ENCODE assay signal across 8 mouse cellular contexts in genomic region chr15:98880978-98881655, GRCm38 (mm10). TPM values are rescaled to one million over a fixed set of nuclear protein-coding genes. Genes with fewer than 3 reads are reported as not detected.
A peak's percentile ranks its signal among the peaks of the same experiment; 100 is the strongest.
DNase-seq lines count a peak whose midpoint lies in the region; ATAC-seq and TF ChIP-seq lines count a peak whose summit lies in the region.

No protein-coding gene starts in this region.

- H3K4me2 ChIP-seq in heart, embryonic 11.5 days = peak overlapping the region; percentile 89
- H3K4me2 ChIP-seq in kidney, postnatal 0 days (ENCODE audit: low read length) = peak overlapping the region; percentile 77
- peak overlapping the region; percentile 98 for H3K4me2 ChIP-seq in liver, embryonic 11.5 days
- H3K4me2 ChIP-seq in stomach, embryonic 14.5 days (replicated peaks; ENCODE audit: low read depth, low read length) = peak overlapping the region; percentile 81

- peaks cover 46% of the 10 kb centered on the region for H3K4me1 ChIP-seq in erythroblast, embryonic 14.5 days (ENCODE audit: control insufficient read depth)
- H3K4me1 ChIP-seq in heart, embryonic 11.5 days (ENCODE audit: control insufficient read depth, insufficient read depth, low read length) = peaks cover 10% of the 10 kb centered on the region; the same call in 1 of the 2 replicates
- H3K4me1 ChIP-seq in kidney, postnatal 0 days (replicated peaks; ENCODE audit: insufficient read depth, low read length) = no peaks in the 10 kb centered on the region
- peaks cover 8% of the 10 kb centered on the region; the same call in 1 of the 2 replicates for H3K4me1 ChIP-seq in liver, embryonic 11.5 days (replicated peaks; ENCODE audit: control insufficient read depth, insufficient read depth, low read length)
- H3K4me1 ChIP-seq in stomach, embryonic 14.5 days (ENCODE audit: control insufficient read depth, insufficient read depth, low read length) = 0 out of 2 replicates have a peak, but pooled peaks cover 5% of the 10 kb centered on the region

- peak; percentile 96 for ATAC-seq in heart, embryonic 11.5 days (replicated peaks; ENCODE audit: insufficient number of reproducible peaks, low FRiP score, low TSS enrichment)
- ATAC-seq in kidney, postnatal 0 days (replicated peaks; ENCODE audit: low FRiP score, low read depth) = peak; percentile 96
- peak; percentile 96 for ATAC-seq in liver, embryonic 11.5 days (replicated peaks; ENCODE audit: low FRiP score)
- peak; percentile 98 for ATAC-seq in stomach, embryonic 14.5 days (ENCODE audit: insufficient number of reproducible peaks, insufficient read depth, low FRiP score, low read depth)

- TF ChIP-seq POLR2A in brain, embryonic 14.5 days (IDR thresholded peaks at IDR 0.05; ENCODE audit: borderline replicate concordance, extremely low read depth, insufficient read depth, insufficient read length, poor library complexity, severe bottlenecking) = 0 out of 2 replicates have a peak, but pooled peaks have one; percentile 4

- WGBS in heart, embryonic 11.5 days (ENCODE audit: insufficient replicate concordance) = under 1% methylated on average over 48 of the region's 48 CpGs
- WGBS in kidney, postnatal 0 days = under 1% methylated on average over 48 of the region's 48 CpGs
- WGBS in liver, embryonic 11.5 days = under 1% methylated on average over 48 of the region's 48 CpGs
- under 1% methylated on average over 47 of the region's 48 CpGs for WGBS in stomach, embryonic 14.5 days

- DNase-seq in CD4-positive helper T cell, adult 2 months (ENCODE audit: low read depth, low spot score) = peak; percentile 97
- peak; percentile 99 for DNase-seq in brain, embryonic 14.5 days (ENCODE audit: low read depth)
- DNase-seq in kidney, postnatal 0 days (ENCODE audit: low spot score) = peak; percentile 99
- DNase-seq in liver, embryonic 11.5 days (ENCODE audit: low spot score) = peak; percentile 95
- peak; percentile 95 for DNase-seq in naive thymus-derived CD4-positive, alpha-beta T cell, adult 2 months (ENCODE audit: low read depth)

- peak overlapping the region; percentile 76 for H3K9ac ChIP-seq in heart, embryonic 11.5 days (ENCODE audit: low read depth, low read length)
- H3K9ac ChIP-seq in kidney, postnatal 0 days (ENCODE audit: low read depth, low read length) = peak overlapping the region; percentile 54
- peak overlapping the region; percentile 75 for H3K9ac ChIP-seq in liver, embryonic 11.5 days (ENCODE audit: low read depth, low read length)
- H3K9ac ChIP-seq in stomach, embryonic 14.5 days (replicated peaks; ENCODE audit: low read depth, low read length) = peak overlapping the region; percentile 49

- H3K4me3 ChIP-seq in erythroblast, embryonic 14.5 days (replicated peaks) = peak overlapping the region; percentile 86
- H3K4me3 ChIP-seq in heart, embryonic 11.5 days (ENCODE audit: low read depth, low read length) = peak overlapping the region; percentile 68
- peak overlapping the region; percentile 52 for H3K4me3 ChIP-seq in kidney, postnatal 0 days (replicated peaks; ENCODE audit: low read depth, low read length)
- H3K4me3 ChIP-seq in liver, embryonic 11.5 days (ENCODE audit: low read depth, low read length) = peak overlapping the region; percentile 76
- H3K4me3 ChIP-seq in stomach, embryonic 14.5 days (ENCODE audit: low read depth, low read length) = peak overlapping the region; percentile 69

- H3K27me3 ChIP-seq in erythroblast, embryonic 14.5 days (ENCODE audit: control insufficient read depth) = no peaks in the 10 kb centered on the region
- no peaks in the 10 kb centered on the region for H3K27me3 ChIP-seq in heart, embryonic 11.5 days (ENCODE audit: control insufficient read depth, insufficient read depth, low read length)
- H3K27me3 ChIP-seq in kidney, postnatal 0 days (ENCODE audit: insufficient read depth, low read length) = no peaks in the 10 kb centered on the region
- H3K27me3 ChIP-seq in liver, embryonic 11.5 days (replicated peaks; ENCODE audit: control insufficient read depth, insufficient read depth, low read length) = no peaks in the 10 kb centered on the region
- no peaks in the 10 kb centered on the region for H3K27me3 ChIP-seq in stomach, embryonic 14.5 days (ENCODE audit: control insufficient read depth, insufficient read depth, low read length)

- no peaks in the 10 kb centered on the region for H3K9me3 ChIP-seq in erythroblast, embryonic 14.5 days (ENCODE audit: control insufficient read depth, low read length)
- no peaks in the 10 kb centered on the region for H3K9me3 ChIP-seq in heart, embryonic 11.5 days (replicated peaks; ENCODE audit: control insufficient read depth, low read length)
- H3K9me3 ChIP-seq in kidney, postnatal 0 days (replicated peaks; ENCODE audit: low read length) = no peaks in the 10 kb centered on the region
- no peaks in the 10 kb centered on the region for H3K9me3 ChIP-seq in liver, embryonic 11.5 days (ENCODE audit: control insufficient read depth, low read length)
- no peaks in the 10 kb centered on the region for H3K9me3 ChIP-seq in stomach, embryonic 14.5 days (ENCODE audit: control insufficient read depth, low read depth, low read length)

- H3K36me3 ChIP-seq in erythroblast, embryonic 14.5 days (ENCODE audit: control insufficient read depth) = peaks cover 5% of the 10 kb centered on the region
- no peaks in the 10 kb centered on the region for H3K36me3 ChIP-seq in heart, embryonic 11.5 days (ENCODE audit: control insufficient read depth, insufficient read depth, low read length)
- no peaks in the 10 kb centered on the region for H3K36me3 ChIP-seq in kidney, postnatal 0 days (ENCODE audit: insufficient read depth, low read length)
- H3K36me3 ChIP-seq in liver, embryonic 11.5 days (ENCODE audit: control insufficient read depth, insufficient read depth, low read length) = no peaks in the 10 kb centered on the region
- no peaks in the 10 kb centered on the region for H3K36me3 ChIP-seq in stomach, embryonic 14.5 days (ENCODE audit: control insufficient read depth, insufficient read depth, low read length)

- peak overlapping the region; percentile 75 for H3K27ac ChIP-seq in heart, embryonic 11.5 days (ENCODE audit: low read depth, low read length)
- H3K27ac ChIP-seq in kidney, postnatal 0 days = peak overlapping the region; percentile 77
- H3K27ac ChIP-seq in liver, embryonic 11.5 days (ENCODE audit: low read depth, low read length) = peak overlapping the region; percentile 74
- H3K27ac ChIP-seq in stomach, embryonic 14.5 days (ENCODE audit: low read length) = peak overlapping the region; percentile 40; the same call in 1 of the 2 replicates

- TF ChIP-seq CTCF in brain, embryonic 14.5 days (IDR thresholded peaks at IDR 0.05; ENCODE audit: borderline replicate concordance, extremely low read depth, insufficient read depth, insufficient read length) = peak; percentile 0; the same call in 1 of the 2 replicates
- peak; percentile 46; the same call in 1 of the 2 replicates for TF ChIP-seq CTCF in kidney, postnatal 0 days (IDR thresholded peaks at IDR 0.05; ENCODE audit: low read depth)

RNA-seq across cellular contexts. Expression of gene Kmt2d, which starts 10.1 kb away (rescaled TPM):
- 18.4 and 37.5 TPM in 2 replicates for polyA plus RNA-seq in brain, embryonic 14.5 days (2012; rRNA removed)
- polyA plus RNA-seq in erythroblast, embryonic 14.5 days (2012) = 1.5 and 2.6 TPM in 2 replicates
- 12.7 and 16.1 TPM in 2 replicates for polyA plus RNA-seq in heart, embryonic 11.5 days (2014; fragmentation: Nextera tagmentation; extraction: Ambion mirVana)
- 6.4 and 8.3 TPM in 2 replicates for polyA plus RNA-seq in kidney, postnatal 0 days (2015; fragmentation: Nextera tagmentation; extraction: Ambion mirVana)
- polyA plus RNA-seq in liver, embryonic 11.5 days (2014; fragmentation: Nextera tagmentation; extraction: Ambion mirVana) = 14.3 and 17.0 TPM in 2 replicates
- 19.5 and 21.4 TPM in 2 replicates for polyA plus RNA-seq in stomach, embryonic 14.5 days (2014; fragmentation: Nextera tagmentation; extraction: Ambion mirVana)

RNA-seq across cellular contexts. Expression of gene Rhebl1, which starts 13.2 kb away (rescaled TPM):
- 24.6 and 40.8 TPM in 2 replicates for polyA plus RNA-seq in brain, embryonic 14.5 days (2012; rRNA removed)
- polyA plus RNA-seq in erythroblast, embryonic 14.5 days (2012) = 0.24 and 0.38 TPM in 2 replicates
- 6.5 and 8.8 TPM in 2 replicates for polyA plus RNA-seq in heart, embryonic 11.5 days (2014; fragmentation: Nextera tagmentation; extraction: Ambion mirVana)
- polyA plus RNA-seq in kidney, postnatal 0 days (2015; fragmentation: Nextera tagmentation; extraction: Ambion mirVana) = 15.4 and 15.7 TPM in 2 replicates
- 6.7 and 7.4 TPM in 2 replicates for polyA plus RNA-seq in liver, embryonic 11.5 days (2014; fragmentation: Nextera tagmentation; extraction: Ambion mirVana)
- polyA plus RNA-seq in stomach, embryonic 14.5 days (2014; fragmentation: Nextera tagmentation; extraction: Ambion mirVana) = 8.1 and 9.9 TPM in 2 replicates

RNA-seq across cellular contexts. Expression of gene Dhh, which starts 17.2 kb away (rescaled TPM):
- 0.37 and 0.88 TPM in 2 replicates for polyA plus RNA-seq in brain, embryonic 14.5 days (2012; rRNA removed)
- polyA plus RNA-seq in erythroblast, embryonic 14.5 days (2012) = not detected in 2 replicates
- polyA plus RNA-seq in heart, embryonic 11.5 days (2014; fragmentation: Nextera tagmentation; extraction: Ambion mirVana) = 2.5 and 5.0 TPM in 2 replicates
- 2.6 and 2.9 TPM in 2 replicates for polyA plus RNA-seq in kidney, postnatal 0 days (2015; fragmentation: Nextera tagmentation; extraction: Ambion mirVana)
- 0.37 and 0.45 TPM in 2 replicates for polyA plus RNA-seq in liver, embryonic 11.5 days (2014; fragmentation: Nextera tagmentation; extraction: Ambion mirVana)
- 0.65 and 0.77 TPM in 2 replicates for polyA plus RNA-seq in stomach, embryonic 14.5 days (2014; fragmentation: Nextera tagmentation; extraction: Ambion mirVana)

RNA-seq across cellular contexts. Expression of gene Lmbr1l, which starts 36.9 kb away (rescaled TPM):
- polyA plus RNA-seq in brain, embryonic 14.5 days (2012; rRNA removed) = 106 and 176 TPM in 2 replicates
- polyA plus RNA-seq in erythroblast, embryonic 14.5 days (2012) = 0.37 and 0.59 TPM in 2 replicates
- 4.0 and 5.7 TPM in 2 replicates for polyA plus RNA-seq in heart, embryonic 11.5 days (2014; fragmentation: Nextera tagmentation; extraction: Ambion mirVana)
- 11.6 and 13.0 TPM in 2 replicates for polyA plus RNA-seq in kidney, postnatal 0 days (2015; fragmentation: Nextera tagmentation; extraction: Ambion mirVana)
- 1.6 and 2.8 TPM in 2 replicates for polyA plus RNA-seq in liver, embryonic 11.5 days (2014; fragmentation: Nextera tagmentation; extraction: Ambion mirVana)
- 5.1 and 8.8 TPM in 2 replicates for polyA plus RNA-seq in stomach, embryonic 14.5 days (2014; fragmentation: Nextera tagmentation; extraction: Ambion mirVana)

RNA-seq across cellular contexts. Expression of gene Prkag1, which starts 49.8 kb away (rescaled TPM):
- polyA plus RNA-seq in brain, embryonic 14.5 days (2012; rRNA removed) = 71.8 and 85.7 TPM in 2 replicates
- 54.6 and 55.9 TPM in 2 replicates for polyA plus RNA-seq in erythroblast, embryonic 14.5 days (2012)
- polyA plus RNA-seq in heart, embryonic 11.5 days (2014; fragmentation: Nextera tagmentation; extraction: Ambion mirVana) = 72.1 and 74.7 TPM in 2 replicates
- polyA plus RNA-seq in kidney, postnatal 0 days (2015; fragmentation: Nextera tagmentation; extraction: Ambion mirVana) = 83.1 and 94.5 TPM in 2 replicates
- 128 and 140 TPM in 2 replicates for polyA plus RNA-seq in liver, embryonic 11.5 days (2014; fragmentation: Nextera tagmentation; extraction: Ambion mirVana)
- 76.3 and 80.0 TPM in 2 replicates for polyA plus RNA-seq in stomach, embryonic 14.5 days (2014; fragmentation: Nextera tagmentation; extraction: Ambion mirVana)

Comparison
In these comparisons a context has a peak if more than half of its experiments do, and no peak if none do; other contexts are left out.
1. Peak in every context shown above with its lines: DNase-seq, ATAC-seq, H3K4me3 ChIP-seq and H3K27ac ChIP-seq.